Mouse (Mus musculus) lung, postnatal 0 days (tissue): ENCODE results near the gene Srsf3. TPM values are rescaled to one million over a fixed set of nuclear protein-coding genes. Genes with fewer than 3 reads are reported as not detected.

ENCODE experiments used
- ATAC-seq: fragments of 200-750 bp; cut with Nextera tagmentation; 2 replicates; pipeline ENCODE4 v1.8.0; 2017; ENCODE audit warnings: moderate library complexity
- DNase-seq: peaks from one replicate; pipeline ENCODE4 v3.0.0-alpha.2; 2016; ENCODE audit warnings: low spot score
- H3K27ac ChIP-seq: fragments of 300-500 bp; sonication (generic); 2 replicates; pipeline ENCODE4 v1.5.1; 2014; ENCODE audit warnings: antibody characterized with exemption, mild to moderate bottlenecking, low read length, mixed read lengths
- H3K27me3 ChIP-seq: fragments of 300-500 bp; sonication (generic); replicated peaks from 2 replicates; pipeline ENCODE4 v1.6.1; 2014; ENCODE audit warnings: low read length, mixed read lengths; ENCODE audit not compliant: insufficient read depth
- H3K36me3 ChIP-seq: fragments of 300-500 bp; sonication (generic); 2 replicates; pipeline ENCODE4 v1.6.1; 2014; ENCODE audit warnings: low read length, mixed read lengths; ENCODE audit not compliant: insufficient read depth
- H3K4me1 ChIP-seq: fragments of 300-500 bp; sonication (generic); 2 replicates; pipeline ENCODE4 v1.6.1; 2014; ENCODE audit warnings: antibody characterized with exemption, low read depth, low read length, mixed read lengths; ENCODE audit not compliant: insufficient read depth
- H3K4me2 ChIP-seq: fragments of 300-500 bp; sonication (generic); replicated peaks from 2 replicates; pipeline ENCODE4 v1.6.1; 2014; ENCODE audit warnings: low read depth, mild to moderate bottlenecking, low read length, moderate library complexity, mixed read lengths
- H3K4me3 ChIP-seq: fragments of 300-500 bp; sonication (generic); 2 replicates; pipeline ENCODE4 v1.5.1; 2014; ENCODE audit warnings: low read depth, low read length
- H3K9ac ChIP-seq: fragments of 300-500 bp; sonication (generic); replicated peaks from 2 replicates; pipeline ENCODE4 v1.6.1; 2014; ENCODE audit warnings: low read depth, mild to moderate bottlenecking
- H3K9me3 ChIP-seq: fragments of 300-500 bp; sonication (generic); 2 replicates; pipeline ENCODE4 v1.6.1; 2016; ENCODE audit warnings: low read length, mixed read lengths
- CTCF ChIP-seq: IDR thresholded peaks from 2 replicates; pipeline ENCODE4 v1.5.1; 2016; ENCODE audit warnings: antibody characterized with exemption, mild to moderate bottlenecking
- EP300 ChIP-seq: IDR thresholded peaks from 2 replicates; pipeline ENCODE4 v1.6.1; 2016; ENCODE audit warnings: antibody characterized with exemption, mild to moderate bottlenecking, control low read depth
- WGBS: fragments of 180-500 bp; shearing (Covaris S2); extraction: QIAGEN DNeasy Blood & Tissue Kit; methylation state at CpG from one replicate; pipeline ENCODE4 v1.1.7; 2014; 5-methylcytosine and 5-hydroxymethylcytosine counted together
- polyA plus RNA-seq: library from polyadenylated mRNA; unstranded; fragments of >200 nt; fragmentation: Nextera tagmentation; extraction: Ambion mirVana; gene quantifications from 2 replicates; pipeline ENCODE4 v1.2.1, GENCODE M21; 2015

Srsf3 gene
- polyA plus RNA-seq, 1 experiment from 2014 or later = 229 TPM

DNA sequence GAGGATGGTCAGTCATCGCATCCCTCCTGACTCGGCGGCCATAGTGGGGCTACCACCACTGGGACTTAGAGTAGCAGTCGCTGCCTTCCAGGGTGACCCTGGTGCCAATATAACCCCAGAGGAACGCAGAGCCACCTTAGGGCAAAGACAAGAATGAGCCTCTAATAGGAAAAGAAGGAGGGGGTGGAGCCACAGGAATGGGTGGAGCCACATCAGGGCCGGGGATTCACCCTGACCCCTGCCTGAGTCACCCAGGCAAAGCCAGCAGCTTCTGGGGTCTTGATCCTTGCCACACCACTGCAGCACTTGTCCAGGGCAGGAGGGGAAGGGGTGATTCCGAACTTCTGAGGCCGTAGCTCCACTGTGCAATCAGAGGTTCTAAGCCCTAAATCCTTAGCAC is 51.2 kb downstream of the Srsf3 start:
- no peak for TF ChIP-seq EP300
- no peak for TF ChIP-seq CTCF
- H3K4me3 ChIP-seq = no peak overlapping the region
- WGBS = 93% methylated on average over 8 of the region's 8 CpGs
- H3K9ac ChIP-seq = no peak overlapping the region
- no peaks in the 10 kb centered on the region for H3K27me3 ChIP-seq
- no peaks in the 10 kb centered on the region for H3K36me3 ChIP-seq
- ATAC-seq (no peak), DNase-seq (no peak)
- 0 out of 2 replicates have a peak, but pooled peaks cover 5% of the 10 kb centered on the region for H3K4me1 ChIP-seq
- H3K9me3 ChIP-seq = no peaks in the 10 kb centered on the region
- H3K4me2 ChIP-seq = no peak overlapping the region
- no peak overlapping the region for H3K27ac ChIP-seq

DNA sequence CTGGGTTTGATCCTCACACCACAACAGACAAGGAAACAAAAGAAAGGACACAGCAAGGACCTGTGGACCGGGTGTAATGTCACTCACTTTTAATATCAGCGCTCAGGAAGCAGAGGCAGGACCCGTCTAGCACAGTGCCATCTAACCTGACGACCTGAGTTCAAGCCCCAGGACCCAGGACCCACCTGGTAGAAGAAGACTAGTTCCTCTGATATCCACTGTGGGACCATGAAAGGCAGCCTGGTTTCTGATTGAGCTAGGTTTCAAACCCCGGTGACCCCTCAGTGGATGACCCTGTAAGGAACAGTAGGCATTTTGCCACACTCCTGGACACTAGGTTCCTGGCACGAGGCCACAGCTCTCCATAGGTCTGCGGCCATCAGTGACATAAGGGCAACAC is 52.2 kb downstream of the Srsf3 start:
- TF ChIP-seq EP300 (no peak), CTCF (no peak)
- 90% methylated on average over 7 of the region's 7 CpGs for WGBS

DNA sequence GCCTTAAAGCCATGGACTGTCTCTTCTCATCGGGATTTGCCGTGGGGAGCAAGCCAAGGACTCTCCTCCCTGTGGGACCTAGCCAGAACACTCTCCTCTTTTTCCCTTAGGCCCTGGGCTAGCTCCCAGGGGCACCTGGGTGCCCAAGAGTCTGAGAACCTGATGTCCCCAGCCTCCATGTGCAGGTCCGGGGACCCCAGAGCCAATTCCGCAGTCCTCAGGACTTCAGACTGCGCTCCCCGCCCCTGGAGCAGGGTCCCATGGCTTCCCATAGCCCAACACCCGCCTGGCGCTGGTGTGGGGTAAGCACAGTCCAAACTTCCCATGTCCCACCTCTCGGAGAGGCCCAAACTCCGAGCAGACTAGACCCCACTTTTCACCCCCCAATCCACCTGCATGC is 52.8 kb downstream of the Srsf3 start:
- Histone ChIP-seq H3K4me3 (no peak overlapping the region), H3K9ac (no peak overlapping the region), H3K27ac (no peak overlapping the region), H3K9me3 (no peaks in the 10 kb centered on the region), H3K4me1 (no peaks in the 10 kb centered on the region), H3K36me3 (no peaks in the 10 kb centered on the region), H3K27me3 (no peaks in the 10 kb centered on the region), H3K4me2 (no peak overlapping the region)
- 79% methylated on average over 10 of the region's 10 CpGs for WGBS
- ATAC-seq (no peak), DNase-seq (no peak)
- TF ChIP-seq EP300 (no peak), CTCF (no peak)

More for the DNA sequence above, 52.2 kb downstream of the Srsf3 start:
- no peak for DNase-seq
- Histone ChIP-seq H3K4me1 (no peaks in the 10 kb centered on the region), H3K36me3 (no peaks in the 10 kb centered on the region), H3K27ac (no peak overlapping the region), H3K27me3 (no peaks in the 10 kb centered on the region), H3K4me3 (no peak overlapping the region), H3K4me2 (no peak overlapping the region), H3K9me3 (no peaks in the 10 kb centered on the region), H3K9ac (no peak overlapping the region)
- ATAC-seq = no peak

DNA sequence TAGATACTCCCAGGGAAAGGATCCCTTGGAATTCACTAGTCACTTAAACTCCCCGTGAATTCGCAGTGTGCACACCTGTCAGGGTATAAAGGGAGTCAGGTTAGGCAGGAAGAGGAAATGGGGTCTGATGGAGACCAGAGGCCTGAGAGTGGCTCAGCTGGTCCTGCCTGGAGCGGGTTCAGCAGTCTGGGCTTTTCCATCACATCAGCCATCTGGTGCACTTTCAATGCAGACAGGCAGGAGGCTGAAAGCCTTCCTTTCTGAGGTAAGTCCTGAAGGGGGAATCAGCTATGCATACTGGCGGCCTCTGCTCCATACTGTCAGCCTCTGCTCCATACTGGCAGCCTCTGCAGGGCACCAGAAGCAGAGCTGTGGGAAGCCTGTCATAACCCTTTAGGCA is 54.5 kb downstream of the Srsf3 start:
- ATAC-seq = no peak
- TF ChIP-seq EP300 (no peak), CTCF (no peak)
- WGBS = 83% methylated on average over 4 of the region's 4 CpGs

DNA sequence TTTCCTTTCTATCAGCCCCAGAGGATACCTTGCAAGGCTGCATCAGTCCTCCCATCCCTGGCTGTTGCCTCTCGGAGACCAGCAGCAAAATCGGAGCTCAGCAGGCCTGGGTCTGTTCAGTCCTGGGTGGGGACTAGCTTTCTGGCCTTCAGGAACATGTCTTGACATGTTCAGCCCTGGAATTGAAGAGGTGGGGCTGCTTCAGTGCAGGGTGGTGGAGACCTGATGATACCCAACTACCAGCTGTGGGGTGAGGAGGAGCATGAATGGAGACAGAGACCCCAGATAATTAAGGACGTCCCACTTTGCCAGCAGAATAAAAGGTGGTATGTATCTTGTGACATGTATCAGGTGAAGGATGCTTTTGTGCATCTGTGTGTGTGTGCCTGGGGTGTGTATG is 58.3 kb downstream of the Srsf3 start, which contains the start of gene Cdkn1a:
Gene Cdkn1a (plus strand): TSS at position 201 of the 400 bp plus-strand sequence.
- no peak for TF ChIP-seq EP300
- TF ChIP-seq CTCF = no peak

More for the DNA sequence above, 54.5 kb downstream of the Srsf3 start:
- Histone ChIP-seq H3K4me3 (no peak overlapping the region), H3K4me1 (no peaks in the 10 kb centered on the region; the same call in 1 of the 2 replicates), H3K9me3 (no peaks in the 10 kb centered on the region), H3K4me2 (no peak overlapping the region), H3K36me3 (no peaks in the 10 kb centered on the region), H3K27ac (no peak overlapping the region), H3K9ac (no peak overlapping the region), H3K27me3 (no peaks in the 10 kb centered on the region)
- DNase-seq = no peak

DNA sequence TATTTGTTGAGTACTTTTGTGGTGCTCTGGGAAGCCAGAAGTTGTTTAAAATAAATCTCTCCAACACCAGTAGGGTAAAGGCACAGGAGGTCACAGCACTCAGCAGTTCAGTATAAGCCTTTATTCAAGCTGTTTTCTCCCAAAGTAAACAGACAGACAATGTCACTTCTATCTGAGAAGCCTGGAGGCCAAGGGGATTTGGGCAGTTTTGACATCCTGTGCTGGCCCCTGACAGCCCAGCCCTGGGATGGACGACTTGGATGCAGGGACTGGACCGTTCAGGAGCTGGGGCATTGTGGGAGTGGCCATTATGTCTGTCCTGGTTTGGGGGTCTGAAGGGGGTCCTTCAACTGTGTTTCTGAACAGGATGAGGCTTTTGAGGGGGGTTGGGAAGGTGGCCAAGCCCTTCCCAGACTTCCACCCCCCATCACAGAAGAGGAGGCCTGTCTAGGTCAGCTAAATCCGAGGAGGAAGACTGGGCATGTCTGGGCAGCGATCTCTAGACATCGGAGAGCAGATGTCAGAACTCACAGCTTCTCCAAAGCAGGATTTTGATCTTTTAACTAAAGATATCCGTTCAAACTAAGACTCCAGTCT is 59.0 kb downstream of the Srsf3 start:
- Histone ChIP-seq H3K4me2 (no peak overlapping the region), H3K4me3 (no peak overlapping the region), H3K9ac (no peak overlapping the region), H3K27ac (no peak overlapping the region), H3K4me1 (peaks cover 5% of the 10 kb centered on the region), H3K9me3 (no peaks in the 10 kb centered on the region), H3K36me3 (no peaks in the 10 kb centered on the region), H3K27me3 (no peaks in the 10 kb centered on the region; the same call in 1 of the 2 replicates)
- DNase-seq (no peak), ATAC-seq (no peak)
- TF ChIP-seq EP300 (no peak), CTCF (no peak)
- WGBS = 17% methylated on average over 6 of the region's 6 CpGs

More for the DNA sequence above, 58.3 kb downstream of the Srsf3 start, which contains the start of gene Cdkn1a:
- DNase-seq (no peak), ATAC-seq (no peak)
- Histone ChIP-seq H3K36me3 (no peaks in the 10 kb centered on the region), H3K27ac (no peak within 1 kb of the TSS), H3K4me3 (no peak within 1 kb of the TSS), H3K27me3 (no peaks in the 10 kb centered on the region; the same call in 1 of the 2 replicates), H3K9me3 (no peaks in the 10 kb centered on the region), H3K4me2 (no peak within 1 kb of the TSS), H3K4me1 (peaks cover 5% of the 10 kb centered on the region), H3K9ac (no peak within 1 kb of the TSS)
- 78% methylated on average over 3 of the region's 3 CpGs for WGBS
